Mouse (Mus musculus): ENCODE data around the gene Epha3. TPM values are rescaled to one million over a fixed set of nuclear protein-coding genes. Genes with fewer than 3 reads are reported as not detected.

Epha3 gene
- polyA plus RNA-seq (2014; fragmentation: Nextera tagmentation; extraction: Ambion mirVana) = 10.5 and 12.0 TPM in 2 replicates

GRCm38 (mm10) chr16:63863913-63864330 lies at the start of gene Epha3:
Epha3 (minus strand) TSS chr16:63864175.
- Histone ChIP-seq H3K9ac (ENCODE audit: low read depth, low read length) (no peak within 1 kb of the TSS), H3K4me1 (replicated peaks; ENCODE audit: control insufficient read depth, insufficient read depth, low read length) (no peaks in the 10 kb centered on the region), H3K9me3 (ENCODE audit: control insufficient read depth, low read length) (no peaks in the 10 kb centered on the region), H3K36me3 (ENCODE audit: control insufficient read depth, insufficient read depth, low read length) (no peaks in the 10 kb centered on the region), H3K27ac (ENCODE audit: low read depth, low read length) (no peak within 1 kb of the TSS), H3K4me3 (ENCODE audit: low read depth, low read length) (peak within 1 kb of the TSS; percentile 41), H3K27me3 (replicated peaks; ENCODE audit: control insufficient read depth, insufficient read depth, low read length) (no peaks in the 10 kb centered on the region), H3K4me2 (peak within 1 kb of the TSS; percentile 65)
- ATAC-seq (replicated peaks; ENCODE audit: low FRiP score) = peak; percentile 71
- peak; percentile 70 for DNase-seq (ENCODE audit: low spot score)
- WGBS = under 1% methylated on average over 28 of the region's 28 CpGs

GRCm38 (mm10) chr16:63903425-63903824 lies 39.5 kb upstream of the Epha3 start:
- no peaks in the 10 kb centered on the region for H3K9me3 ChIP-seq (ENCODE audit: control insufficient read depth, low read length)
- no peak overlapping the region for H3K27ac ChIP-seq (ENCODE audit: low read depth, low read length)
- H3K27me3 ChIP-seq (replicated peaks; ENCODE audit: control insufficient read depth, insufficient read depth, low read length) = no peaks in the 10 kb centered on the region
- no peaks in the 10 kb centered on the region for H3K4me1 ChIP-seq (replicated peaks; ENCODE audit: control insufficient read depth, insufficient read depth, low read length)
- 44% methylated on average over 13 of the region's 13 CpGs for WGBS
- H3K4me3 ChIP-seq (ENCODE audit: low read depth, low read length) = no peak overlapping the region
- DNase-seq (ENCODE audit: low spot score) = no peak
- ATAC-seq (replicated peaks; ENCODE audit: low FRiP score) = no peak
- H3K36me3 ChIP-seq (ENCODE audit: control insufficient read depth, insufficient read depth, low read length) = no peaks in the 10 kb centered on the region
- 0 out of 2 replicates have a peak overlapping the region, but pooled peaks have one; percentile 10 for H3K4me2 ChIP-seq
- no peak overlapping the region for H3K9ac ChIP-seq (ENCODE audit: low read depth, low read length)

GRCm38 (mm10) chr16:63881190-63881589 lies 17.2 kb upstream of the Epha3 start:
- no peaks in the 10 kb centered on the region for H3K4me1 ChIP-seq (replicated peaks; ENCODE audit: control insufficient read depth, insufficient read depth, low read length)
- H3K9me3 ChIP-seq (ENCODE audit: control insufficient read depth, low read length) = no peaks in the 10 kb centered on the region
- no peak overlapping the region for H3K4me2 ChIP-seq
- no peak overlapping the region for H3K4me3 ChIP-seq (ENCODE audit: low read depth, low read length)
- WGBS = 86% methylated on average over 1 of the region's 1 CpGs
- no peaks in the 10 kb centered on the region for H3K36me3 ChIP-seq (ENCODE audit: control insufficient read depth, insufficient read depth, low read length)
- ATAC-seq (replicated peaks; ENCODE audit: low FRiP score) = no peak
- no peaks in the 10 kb centered on the region for H3K27me3 ChIP-seq (replicated peaks; ENCODE audit: control insufficient read depth, insufficient read depth, low read length)
- H3K27ac ChIP-seq (ENCODE audit: low read depth, low read length) = no peak overlapping the region
- H3K9ac ChIP-seq (ENCODE audit: low read depth, low read length) = no peak overlapping the region
- DNase-seq (ENCODE audit: low spot score) = no peak

GRCm38 (mm10) chr16:63872313-63872712 lies 8.3 kb upstream of the Epha3 start:
- Histone ChIP-seq H3K27me3 (replicated peaks; ENCODE audit: control insufficient read depth, insufficient read depth, low read length) (no peaks in the 10 kb centered on the region), H3K4me1 (replicated peaks; ENCODE audit: control insufficient read depth, insufficient read depth, low read length) (no peaks in the 10 kb centered on the region), H3K9me3 (ENCODE audit: control insufficient read depth, low read length) (no peaks in the 10 kb centered on the region), H3K9ac (ENCODE audit: low read depth, low read length) (no peak overlapping the region), H3K4me3 (ENCODE audit: low read depth, low read length) (no peak overlapping the region), H3K4me2 (no peak overlapping the region), H3K27ac (ENCODE audit: low read depth, low read length) (no peak overlapping the region), H3K36me3 (ENCODE audit: control insufficient read depth, insufficient read depth, low read length) (no peaks in the 10 kb centered on the region)
- ATAC-seq (replicated peaks; ENCODE audit: low FRiP score) = no peak
- 16% methylated on average over 7 of the region's 7 CpGs for WGBS
- no peak for DNase-seq (ENCODE audit: low spot score)

GRCm38 (mm10) chr16:63864463-63864976 lies 545 bp upstream of the Epha3 start:
- WGBS = 40% methylated on average over 7 of the region's 7 CpGs
- H3K4me3 ChIP-seq (ENCODE audit: low read depth, low read length) = peak overlapping the region; percentile 41
- no peak overlapping the region for H3K9ac ChIP-seq (ENCODE audit: low read depth, low read length)
- no peaks in the 10 kb centered on the region for H3K36me3 ChIP-seq (ENCODE audit: control insufficient read depth, insufficient read depth, low read length)
- DNase-seq (ENCODE audit: low spot score) (no peak), ATAC-seq (replicated peaks; ENCODE audit: low FRiP score) (no peak)
- H3K4me1 ChIP-seq (replicated peaks; ENCODE audit: control insufficient read depth, insufficient read depth, low read length) = no peaks in the 10 kb centered on the region
- H3K4me2 ChIP-seq = peak overlapping the region; percentile 65
- no peaks in the 10 kb centered on the region for H3K9me3 ChIP-seq (ENCODE audit: control insufficient read depth, low read length)
- no peaks in the 10 kb centered on the region for H3K27me3 ChIP-seq (replicated peaks; ENCODE audit: control insufficient read depth, insufficient read depth, low read length)
- H3K27ac ChIP-seq (ENCODE audit: low read depth, low read length) = no peak overlapping the region

- DNase-seq (ENCODE audit: low spot score) = no peak
- no peaks in the 10 kb centered on the region for H3K27me3 ChIP-seq (replicated peaks; ENCODE audit: control insufficient read depth, insufficient read depth, low read length)
- H3K9ac ChIP-seq (ENCODE audit: low read depth, low read length) = no peak overlapping the region
- H3K4me3 ChIP-seq (ENCODE audit: low read depth, low read length) = peak overlapping the region; percentile 41
- H3K36me3 ChIP-seq (ENCODE audit: control insufficient read depth, insufficient read depth, low read length) = no peaks in the 10 kb centered on the region
- H3K4me1 ChIP-seq (replicated peaks; ENCODE audit: control insufficient read depth, insufficient read depth, low read length) = no peaks in the 10 kb centered on the region
- no peak for ATAC-seq (replicated peaks; ENCODE audit: low FRiP score)
- H3K4me2 ChIP-seq = peak overlapping the region; percentile 65
- no peaks in the 10 kb centered on the region for H3K9me3 ChIP-seq (ENCODE audit: control insufficient read depth, low read length)
- no peak overlapping the region for H3K27ac ChIP-seq (ENCODE audit: low read depth, low read length)
- 5% methylated on average over 12 of the region's 12 CpGs for WGBS
Measured at GRCm38 (mm10) chr16:63863181-63863580, 794 bp downstream of the Epha3 start.

GRCm38 (mm10) chr16:63857561-63857960 lies 6.4 kb downstream of the Epha3 start:
- H3K36me3 ChIP-seq (ENCODE audit: control insufficient read depth, insufficient read depth, low read length) = no peaks in the 10 kb centered on the region
- no peak overlapping the region for H3K9ac ChIP-seq (ENCODE audit: low read depth, low read length)
- DNase-seq (ENCODE audit: low spot score) = peak; percentile 33
- no peak for ATAC-seq (replicated peaks; ENCODE audit: low FRiP score)
- no peaks in the 10 kb centered on the region; the same call in 1 of the 2 replicates for H3K27me3 ChIP-seq (replicated peaks; ENCODE audit: control insufficient read depth, insufficient read depth, low read length)
- no peak overlapping the region for H3K27ac ChIP-seq (ENCODE audit: low read depth, low read length)
- H3K4me2 ChIP-seq = peak overlapping the region; percentile 70
- H3K4me3 ChIP-seq (ENCODE audit: low read depth, low read length) = peak overlapping the region; percentile 51
- 3% methylated on average over 11 of the region's 11 CpGs for WGBS
- no peaks in the 10 kb centered on the region for H3K4me1 ChIP-seq (replicated peaks; ENCODE audit: control insufficient read depth, insufficient read depth, low read length)
- H3K9me3 ChIP-seq (ENCODE audit: control insufficient read depth, low read length) = no peaks in the 10 kb centered on the region

- H3K4me3 ChIP-seq (ENCODE audit: low read depth, low read length) = peak overlapping the region; percentile 51
- DNase-seq (ENCODE audit: low spot score) (peak; percentile 67), ATAC-seq (replicated peaks; ENCODE audit: low FRiP score) (peak; percentile 47)
- H3K4me1 ChIP-seq (replicated peaks; ENCODE audit: control insufficient read depth, insufficient read depth, low read length) = no peaks in the 10 kb centered on the region
- H3K36me3 ChIP-seq (ENCODE audit: control insufficient read depth, insufficient read depth, low read length) = no peaks in the 10 kb centered on the region
- H3K4me2 ChIP-seq = peak overlapping the region; percentile 70
- no peak overlapping the region; the same call in 1 of the 2 replicates for H3K27ac ChIP-seq (ENCODE audit: low read depth, low read length)
- WGBS = 2% methylated on average over 33 of the region's 33 CpGs
- H3K9me3 ChIP-seq (ENCODE audit: control insufficient read depth, low read length) = no peaks in the 10 kb centered on the region
- no peak overlapping the region for H3K9ac ChIP-seq (ENCODE audit: low read depth, low read length)
- H3K27me3 ChIP-seq (replicated peaks; ENCODE audit: control insufficient read depth, insufficient read depth, low read length) = no peaks in the 10 kb centered on the region; the same call in 1 of the 2 replicates
Measured at GRCm38 (mm10) chr16:63856658-63857552, 7.1 kb downstream of the Epha3 start.

Data from liver, embryonic 11.5 days (tissue).